Mouse (Mus musculus): Measurements from ENCODE around the gene Noxo1. TPM values are rescaled to one million over a fixed set of nuclear protein-coding genes. Genes with fewer than 3 reads are reported as not detected.

Gene Noxo1
- polyA plus RNA-seq, 1 experiment from 2014 or later, result 1.3 TPM

- ATAC-seq (ENCODE audit: insufficient number of reproducible peaks, low FRiP score), result no peak
- H3K4me2 ChIP-seq, result no peak overlapping the region
- H3K27ac ChIP-seq (ENCODE audit: poor library complexity, severe bottlenecking), result no peak overlapping the region
- no peak overlapping the region for H3K4me3 ChIP-seq
- peaks cover 25% of the 10 kb centered on the region for H3K4me1 ChIP-seq (replicated peaks)
- WGBS, result 89% methylated on average over 24 of the region's 24 CpGs
- H3K9ac ChIP-seq, result no peak overlapping the region
- no peaks in the 10 kb centered on the region for H3K27me3 ChIP-seq (replicated peaks)
- peaks cover 62% of the 10 kb centered on the region for H3K36me3 ChIP-seq
- no peaks in the 10 kb centered on the region for H3K9me3 ChIP-seq (replicated peaks)
Observed at GRCm38 (mm10) chr17:24677500-24678080, 18.4 kb upstream of the Noxo1 start.

GRCm38 (mm10) chr17:24686514-24686913 lies 9.5 kb upstream of the Noxo1 start:
- WGBS, result 25% methylated on average over 16 of the region's 16 CpGs
- peak overlapping the region; percentile 53 for H3K4me2 ChIP-seq
- no peak overlapping the region for H3K9ac ChIP-seq
- H3K27ac ChIP-seq (ENCODE audit: poor library complexity, severe bottlenecking), result no peak overlapping the region
- peaks cover 22% of the 10 kb centered on the region for H3K4me1 ChIP-seq (replicated peaks)
- H3K27me3 ChIP-seq (replicated peaks), result peaks cover 58% of the 10 kb centered on the region
- H3K4me3 ChIP-seq, result 0 out of 2 replicates have a peak overlapping the region, but pooled peaks have one; percentile 2
- peak; percentile 48; the same call in 1 of the 2 replicates for ATAC-seq (ENCODE audit: insufficient number of reproducible peaks, low FRiP score)
- peaks cover 10% of the 10 kb centered on the region for H3K36me3 ChIP-seq
- H3K9me3 ChIP-seq (replicated peaks), result no peaks in the 10 kb centered on the region

- H3K9ac ChIP-seq, result peak overlapping the region; percentile 30; the same call in 1 of the 2 replicates
- peak overlapping the region; percentile 36 for H3K4me3 ChIP-seq
- peak; percentile 67 for ATAC-seq (ENCODE audit: insufficient number of reproducible peaks, low FRiP score)
- WGBS, result 2% methylated on average over 25 of the region's 25 CpGs
- H3K4me1 ChIP-seq (replicated peaks), result peaks cover 22% of the 10 kb centered on the region
- H3K27me3 ChIP-seq (replicated peaks), result peaks cover 59% of the 10 kb centered on the region
- no peaks in the 10 kb centered on the region for H3K9me3 ChIP-seq (replicated peaks)
- H3K4me2 ChIP-seq, result peak overlapping the region; percentile 61
- H3K27ac ChIP-seq (ENCODE audit: poor library complexity, severe bottlenecking), result no peak overlapping the region
- peaks cover 6% of the 10 kb centered on the region for H3K36me3 ChIP-seq
Observed at GRCm38 (mm10) chr17:24687146-24687595, 8.9 kb upstream of the Noxo1 start.

- 0 out of 2 replicates have a peak overlapping the region, but pooled peaks have one; percentile 30 for H3K9ac ChIP-seq
Observed at GRCm38 (mm10) chr17:24687599-24687998, 8.4 kb upstream of the Noxo1 start.

GRCm38 (mm10) chr17:24689251-24690081 lies 6.6 kb upstream of the Noxo1 start, which contains the start of gene Syngr3:
Gene Syngr3, minus strand, starts transcription at chr17:24689955.
- H3K4me1 ChIP-seq (replicated peaks), result peaks cover 22% of the 10 kb centered on the region
- no peak for ATAC-seq (ENCODE audit: insufficient number of reproducible peaks, low FRiP score)

More at GRCm38 (mm10) chr17:24687599-24687998, 8.4 kb upstream of the Noxo1 start:
- Histone ChIP-seq H3K27ac (ENCODE audit: poor library complexity, severe bottlenecking) (no peak overlapping the region), H3K27me3 (replicated peaks) (peaks cover 63% of the 10 kb centered on the region), H3K4me1 (replicated peaks) (peaks cover 22% of the 10 kb centered on the region), H3K4me2 (peak overlapping the region; percentile 61), H3K4me3 (peak overlapping the region; percentile 36), H3K36me3 (peaks cover 6% of the 10 kb centered on the region), H3K9me3 (replicated peaks) (no peaks in the 10 kb centered on the region)
- 19% methylated on average over 23 of the region's 23 CpGs for WGBS
- no peak for ATAC-seq (ENCODE audit: insufficient number of reproducible peaks, low FRiP score)

GRCm38 (mm10) chr17:24692385-24692784 lies 3.6 kb upstream of the Noxo1 start:
- Histone ChIP-seq H3K9ac (no peak overlapping the region), H3K36me3 (peaks cover 14% of the 10 kb centered on the region), H3K27ac (ENCODE audit: poor library complexity, severe bottlenecking) (no peak overlapping the region), H3K27me3 (replicated peaks) (peaks cover 47% of the 10 kb centered on the region), H3K9me3 (replicated peaks) (no peaks in the 10 kb centered on the region), H3K4me3 (no peak overlapping the region), H3K4me1 (replicated peaks) (peaks cover 28% of the 10 kb centered on the region), H3K4me2 (no peak overlapping the region)
- 81% methylated on average over 5 of the region's 5 CpGs for WGBS
- ATAC-seq (ENCODE audit: insufficient number of reproducible peaks, low FRiP score), result no peak

More at GRCm38 (mm10) chr17:24689251-24690081, 6.6 kb upstream of the Noxo1 start, which contains the start of gene Syngr3:
- H3K4me2 ChIP-seq, result peak within 1 kb of the TSS; percentile 86
- peak within 1 kb of the TSS; percentile 57 for H3K4me3 ChIP-seq
- no peaks in the 10 kb centered on the region for H3K9me3 ChIP-seq (replicated peaks)
- H3K9ac ChIP-seq, result peak within 1 kb of the TSS; percentile 64
- H3K27me3 ChIP-seq (replicated peaks), result peaks cover 66% of the 10 kb centered on the region
- no peak within 1 kb of the TSS for H3K27ac ChIP-seq (ENCODE audit: poor library complexity, severe bottlenecking)
- H3K36me3 ChIP-seq, result peaks cover 14% of the 10 kb centered on the region
- under 1% methylated on average over 41 of the region's 55 CpGs for WGBS

GRCm38 (mm10) chr17:24695326-24696010 lies 566 bp upstream of the Noxo1 start:
- peaks cover 20% of the 10 kb centered on the region for H3K27me3 ChIP-seq (replicated peaks)
- H3K4me3 ChIP-seq, result peak overlapping the region; percentile 83
- peak overlapping the region; percentile 66 for H3K27ac ChIP-seq (ENCODE audit: poor library complexity, severe bottlenecking)
- peak overlapping the region; percentile 92 for H3K9ac ChIP-seq
- no peaks in the 10 kb centered on the region for H3K9me3 ChIP-seq (replicated peaks)
- WGBS, result 10% methylated on average over 40 of the region's 51 CpGs
- peaks cover 23% of the 10 kb centered on the region for H3K4me1 ChIP-seq (replicated peaks)
- ATAC-seq (ENCODE audit: insufficient number of reproducible peaks, low FRiP score), result peak; percentile 5; the same call in 1 of the 2 replicates
- H3K36me3 ChIP-seq, result peaks cover 24% of the 10 kb centered on the region
- peak overlapping the region; percentile 76 for H3K4me2 ChIP-seq

- Histone ChIP-seq H3K4me3 (no peak overlapping the region), H3K36me3 (peaks cover 39% of the 10 kb centered on the region), H3K9ac (no peak overlapping the region), H3K4me2 (no peak overlapping the region), H3K4me1 (replicated peaks) (peaks cover 23% of the 10 kb centered on the region), H3K27me3 (replicated peaks) (0 out of 2 replicates have a peak, but pooled peaks cover 4% of the 10 kb centered on the region), H3K9me3 (replicated peaks) (no peaks in the 10 kb centered on the region), H3K27ac (ENCODE audit: poor library complexity, severe bottlenecking) (no peak overlapping the region)
- WGBS, result 18% methylated on average over 5 of the region's 5 CpGs
- no peak for ATAC-seq (ENCODE audit: insufficient number of reproducible peaks, low FRiP score)
Observed at GRCm38 (mm10) chr17:24697985-24698384, 2.0 kb downstream of the Noxo1 start.

- Histone ChIP-seq H3K27ac (ENCODE audit: poor library complexity, severe bottlenecking) (no peak overlapping the region), H3K36me3 (peaks cover 38% of the 10 kb centered on the region), H3K4me2 (no peak overlapping the region), H3K9me3 (replicated peaks) (no peaks in the 10 kb centered on the region), H3K9ac (no peak overlapping the region), H3K27me3 (replicated peaks) (0 out of 2 replicates have a peak, but pooled peaks cover 4% of the 10 kb centered on the region), H3K4me3 (no peak overlapping the region), H3K4me1 (replicated peaks) (peaks cover 23% of the 10 kb centered on the region)
- WGBS, result 63% methylated on average over 9 of the region's 9 CpGs
- ATAC-seq (ENCODE audit: insufficient number of reproducible peaks, low FRiP score), result no peak
Observed at GRCm38 (mm10) chr17:24698715-24699114, 2.7 kb downstream of the Noxo1 start.

- Histone ChIP-seq H3K9ac (no peak overlapping the region), H3K36me3 (peaks cover 45% of the 10 kb centered on the region), H3K4me3 (no peak overlapping the region), H3K27ac (ENCODE audit: poor library complexity, severe bottlenecking) (no peak overlapping the region), H3K9me3 (replicated peaks) (no peaks in the 10 kb centered on the region), H3K27me3 (replicated peaks) (0 out of 2 replicates have a peak, but pooled peaks cover 4% of the 10 kb centered on the region), H3K4me2 (no peak overlapping the region), H3K4me1 (replicated peaks) (peaks cover 23% of the 10 kb centered on the region)
- no peak for ATAC-seq (ENCODE audit: insufficient number of reproducible peaks, low FRiP score)
- WGBS, result 78% methylated on average over 2 of the region's 2 CpGs
Observed at GRCm38 (mm10) chr17:24699473-24699872, 3.4 kb downstream of the Noxo1 start.

Measured in heart, embryonic 12.5 days (tissue).